Mouse (Mus musculus): ENCODE measurements around the gene Ppm1m.
"Not testable (repeated sequence)": the region's sequence is repeated elsewhere in the genome, so short reads cannot be mapped to it uniquely, and the experiment has no call there.

Ppm1m gene

GRCm38 (mm10) chr9:106192998-106193397, 6.5 kb downstream of the Ppm1m start:
- DNase-seq (ENCODE audit: low read depth): no peak

DNA sequence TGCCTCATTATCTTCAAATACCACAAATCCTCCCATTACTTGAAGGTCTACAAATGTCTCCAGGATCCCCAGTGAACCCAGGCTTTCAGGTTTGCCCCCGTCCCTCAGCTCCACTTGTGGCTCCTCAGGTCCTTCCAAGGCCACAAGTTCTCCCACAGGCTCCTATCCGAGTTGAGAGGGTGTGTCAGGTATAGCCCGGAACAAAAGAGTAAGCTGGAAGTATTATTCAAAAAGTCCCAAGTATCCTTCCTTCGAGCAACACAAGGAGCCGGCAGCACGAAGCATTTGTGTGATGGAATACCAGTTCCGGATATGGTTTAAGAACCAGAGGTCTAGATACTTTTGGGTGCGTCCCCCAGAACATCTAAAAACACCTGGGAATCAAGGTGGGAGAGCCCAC, 7.5 kb downstream of the Ppm1m start:
- DNase-seq (ENCODE audit: low read depth): no peak

DNA sequence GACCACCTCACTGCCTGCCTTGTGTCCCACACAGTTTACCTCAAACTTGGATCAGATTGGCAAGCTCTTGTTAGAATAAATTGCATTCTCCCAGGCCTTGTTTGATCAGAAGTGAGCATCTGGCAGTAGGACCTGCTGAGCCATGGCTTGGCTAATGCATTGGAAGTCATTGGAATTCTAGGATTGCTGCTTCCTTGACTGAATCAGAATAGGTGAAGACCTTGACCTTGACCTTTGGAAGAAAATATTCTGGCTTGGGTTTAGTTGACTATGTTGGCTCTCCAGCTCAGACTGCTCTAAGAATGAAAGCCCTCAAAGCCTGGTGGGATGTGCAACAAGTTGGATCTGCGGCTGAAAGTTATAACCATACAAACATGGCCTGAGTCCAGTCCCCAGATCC, 8.2 kb downstream of the Ppm1m start:
- DNase-seq (ENCODE audit: low read depth): no peak

GRCm38 (mm10) chr9:106183996-106184395, 15.6 kb downstream of the Ppm1m start:
- DNase-seq (ENCODE audit: low read depth): no peak

GRCm38 (mm10) chr9:106182146-106182545, 17.4 kb downstream of the Ppm1m start:
- DNase-seq (ENCODE audit: low read depth): no peak

DNA sequence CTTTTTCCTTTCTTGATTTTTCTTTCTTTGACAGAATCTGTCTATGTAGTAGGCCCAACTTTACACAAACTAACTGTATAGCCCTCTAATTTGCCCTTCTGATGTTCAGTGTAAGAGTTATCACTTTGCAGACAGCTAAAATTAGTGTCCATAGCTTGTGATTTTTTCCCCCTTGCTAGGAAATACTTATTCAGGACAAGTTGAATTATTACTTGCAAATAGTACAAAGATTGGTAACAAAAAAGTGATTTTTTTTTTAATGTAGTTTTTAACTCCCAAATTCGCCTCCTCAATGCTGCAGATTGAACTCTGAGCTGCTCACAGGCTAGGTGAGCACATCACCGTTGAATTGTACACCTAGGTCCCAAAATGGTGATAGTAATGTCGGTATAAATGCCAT, 19.6 kb downstream of the Ppm1m start:
- DNase-seq (ENCODE audit: low read depth): no peak

DNA sequence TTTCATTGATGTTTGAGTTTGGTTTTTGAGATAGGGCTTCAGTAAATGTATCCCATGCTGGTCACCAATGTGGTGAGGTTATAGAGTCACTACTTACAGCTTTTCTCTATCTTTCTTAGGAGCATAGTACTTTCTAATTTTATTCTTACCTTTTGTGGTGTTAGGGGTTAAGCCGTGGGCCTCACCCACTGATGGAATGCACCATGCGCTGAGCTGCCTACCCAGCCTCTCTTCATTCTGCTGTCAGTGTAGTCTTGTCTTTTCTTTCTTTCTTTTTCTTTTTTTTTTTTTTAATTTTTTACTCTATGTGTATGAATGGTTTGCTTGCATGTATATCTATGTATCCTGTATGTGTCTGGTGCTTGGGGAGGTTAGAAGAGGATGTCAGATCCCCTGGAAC, 20.1 kb downstream of the Ppm1m start:
- DNase-seq (ENCODE audit: low read depth): no peak

- no peak for DNase-seq (ENCODE audit: low read depth)
Measured at GRCm38 (mm10) chr9:106177799-106178198, 21.7 kb downstream of the Ppm1m start.

- no peak for DNase-seq (ENCODE audit: low read depth)
Measured at GRCm38 (mm10) chr9:106176769-106177168, 22.8 kb downstream of the Ppm1m start.

GRCm38 (mm10) chr9:106175552-106176200, 23.9 kb downstream of the Ppm1m start:
- no peak for DNase-seq (ENCODE audit: low read depth)

DNA sequence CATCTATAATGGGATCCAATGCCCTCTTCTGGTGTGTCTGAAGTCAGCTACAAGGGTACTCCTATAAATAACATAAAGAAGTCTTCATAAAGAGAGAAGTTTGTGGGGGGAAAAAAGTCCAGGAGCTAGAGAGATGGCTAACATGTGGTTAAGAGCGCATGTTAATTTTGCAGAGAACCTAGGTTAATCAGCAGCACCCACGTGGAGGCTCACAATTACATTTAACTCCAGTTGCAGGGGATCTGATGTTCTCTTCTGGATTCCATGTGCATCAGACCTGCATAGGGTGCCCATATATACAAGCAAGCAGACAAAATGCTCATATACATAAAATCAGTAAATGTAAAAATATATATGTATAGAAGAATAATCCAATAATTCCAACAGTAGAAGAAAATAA, 26.2 kb downstream of the Ppm1m start:
- DNase-seq (ENCODE audit: low read depth): no peak

GRCm38 (mm10) chr9:106172527-106172926, 27.0 kb downstream of the Ppm1m start:
- no peak for DNase-seq (ENCODE audit: low read depth)

- DNase-seq (ENCODE audit: low read depth): no peak
Measured at GRCm38 (mm10) chr9:106171346-106172158, 28.0 kb downstream of the Ppm1m start.

DNA sequence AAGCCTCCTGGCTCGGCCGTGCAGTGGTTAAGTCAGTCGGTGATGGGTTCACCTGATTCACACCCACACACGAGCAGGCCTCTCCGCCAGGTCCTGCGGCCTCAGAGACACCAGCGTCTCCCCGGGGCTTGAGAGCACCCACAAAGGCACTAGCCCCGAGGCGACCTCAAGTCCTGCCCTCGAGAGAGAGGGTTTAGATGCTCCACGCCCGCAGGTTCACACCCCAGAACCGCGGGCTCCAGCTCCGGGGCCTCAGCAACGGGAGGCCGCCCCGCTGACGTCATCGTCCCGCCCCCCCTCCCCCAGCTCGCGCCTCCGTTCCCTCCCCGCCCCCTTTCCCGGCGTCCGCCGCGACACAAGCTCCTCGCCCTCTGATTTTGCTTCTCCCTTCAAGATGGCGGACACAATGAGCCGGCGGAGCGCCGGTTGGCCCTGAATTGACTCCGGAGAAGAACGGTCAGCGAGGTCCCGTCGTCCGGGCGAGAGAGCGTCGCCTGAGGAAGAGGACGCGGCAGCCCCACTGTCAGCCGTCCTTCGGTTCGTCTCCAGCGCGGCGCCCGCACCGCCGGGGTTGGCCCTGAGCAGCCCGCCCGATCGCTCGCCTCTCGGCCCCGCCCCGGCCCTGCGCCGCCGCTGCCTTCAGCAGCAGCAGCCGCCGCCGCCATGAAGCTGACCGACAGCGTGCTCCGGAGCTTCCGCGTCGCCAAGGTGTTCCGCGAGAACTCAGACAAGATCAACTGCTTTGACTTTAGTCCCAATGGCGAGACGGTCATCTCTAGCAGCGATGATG, 28.8 kb downstream of the Ppm1m start, which contains the start of gene Wdr82:
TSS of gene Wdr82 (plus strand) at position 373 of the 790 bp plus-strand sequence.
- peak; percentile 61 for DNase-seq (ENCODE audit: low read depth)

- no peak for DNase-seq (ENCODE audit: low read depth)
Measured at GRCm38 (mm10) chr9:106169917-106170316, 29.6 kb downstream of the Ppm1m start.

DNA sequence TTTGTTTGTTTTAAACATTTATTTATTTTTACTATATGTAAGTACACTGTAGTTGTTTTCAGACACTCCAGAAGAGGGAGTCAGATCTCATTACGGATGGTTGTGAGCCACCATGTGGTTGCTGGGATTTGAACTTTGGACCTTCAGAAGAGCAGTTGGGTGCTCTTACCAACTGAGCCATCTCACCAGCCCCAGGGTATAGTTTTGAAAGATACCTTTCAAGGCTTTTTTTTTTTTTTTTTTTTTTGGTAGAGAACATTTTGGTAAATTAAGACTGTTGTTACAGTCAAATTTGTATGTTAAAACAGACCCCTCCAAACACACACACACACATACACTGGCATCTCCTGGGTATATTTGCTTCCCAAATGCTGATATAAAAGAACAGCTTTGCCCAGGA, 30.5 kb downstream of the Ppm1m start:
- not testable (repeated sequence) for DNase-seq (ENCODE audit: low read depth)

DNA sequence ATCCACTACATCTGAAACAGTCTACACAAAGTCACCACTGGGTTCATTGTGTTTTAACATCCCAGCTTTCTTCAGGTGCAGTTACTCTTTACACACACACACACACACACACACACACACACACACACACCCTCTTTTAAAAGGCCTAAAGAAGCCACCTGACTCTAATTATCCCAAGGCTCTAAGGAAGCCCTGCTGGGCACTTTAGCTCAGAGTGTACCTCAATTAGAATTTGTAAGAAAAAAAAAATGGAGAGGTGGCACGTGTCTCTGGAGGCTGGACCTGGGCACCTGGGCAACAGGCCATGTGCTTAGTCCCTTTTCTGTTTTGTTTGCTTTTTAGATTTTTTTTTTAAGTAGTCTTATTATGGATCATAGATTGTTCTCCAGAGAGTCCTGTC, 31.8 kb downstream of the Ppm1m start:
- no peak for DNase-seq (ENCODE audit: low read depth)

DNA sequence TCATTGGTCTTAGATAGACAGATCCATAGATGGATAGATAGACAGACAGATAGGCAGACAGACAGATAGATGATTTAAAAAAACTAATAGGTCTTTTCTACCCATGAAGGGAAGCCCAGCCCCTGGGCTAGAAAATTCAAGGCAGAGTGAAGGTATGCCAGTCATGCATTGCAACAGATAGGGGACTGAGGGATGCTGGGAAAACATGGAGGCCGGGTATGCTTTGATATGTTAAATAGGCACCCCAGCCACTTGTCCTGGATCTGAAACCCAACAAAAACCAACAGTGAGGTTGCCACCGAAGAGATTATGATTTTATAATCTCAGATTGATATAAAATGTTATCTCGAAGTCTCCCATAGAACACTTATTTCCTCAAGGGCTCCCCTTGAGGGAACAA, 32.3 kb downstream of the Ppm1m start:
- no peak for DNase-seq (ENCODE audit: low read depth)

GRCm38 (mm10) chr9:106166709-106167108, 32.8 kb downstream of the Ppm1m start:
- no peak for DNase-seq (ENCODE audit: low read depth)

- no peak for DNase-seq (ENCODE audit: low read depth)
Measured at GRCm38 (mm10) chr9:106160426-106160825, 39.1 kb downstream of the Ppm1m start.

- peak; percentile 86 for DNase-seq (ENCODE audit: low read depth)
Measured at GRCm38 (mm10) chr9:106159784-106160301, 39.7 kb downstream of the Ppm1m start.

DNA sequence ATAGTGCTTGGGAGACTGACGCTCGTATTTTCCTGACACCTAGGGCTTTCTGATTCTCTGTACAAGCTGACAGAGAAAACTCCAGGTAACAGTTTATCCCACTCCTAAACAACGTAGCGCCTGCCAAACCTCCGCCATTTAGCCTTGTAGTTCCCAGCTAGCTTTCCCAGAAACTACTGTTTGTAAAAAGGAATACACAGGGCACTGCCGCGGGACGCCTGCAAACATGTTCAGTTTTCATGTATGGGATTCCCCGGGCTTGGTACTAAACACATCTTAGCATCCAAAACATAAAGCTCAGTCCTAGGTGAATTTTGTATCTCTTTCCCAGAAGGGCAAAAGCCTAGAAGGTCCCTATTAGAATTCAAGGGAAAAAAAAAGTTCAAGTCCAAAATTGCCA, 40.3 kb downstream of the Ppm1m start:
- DNase-seq (ENCODE audit: low read depth): no peak

Data from fibroblast of lung, adult 2 months (primary cell).